Mouse (Mus musculus) C2C12 (cell line): ENCODE results near the gene Zyx.
A peak's percentile ranks its signal among the peaks of the same experiment; 100 is the strongest.

Source experiments
- CEBPB ChIP-seq: IDR thresholded peaks from one replicate; pipeline ENCODE4 v1.6.1; 2011; ENCODE audit warnings: low read depth, mild to moderate bottlenecking, control low read depth, moderate library complexity
- CTCF ChIP-seq: IDR thresholded peaks from one replicate; pipeline ENCODE4 v1.5.1; 2011; ENCODE audit not compliant: control insufficient read depth, insufficient read depth, insufficient read length
- MAX ChIP-seq: IDR thresholded peaks from one replicate; pipeline ENCODE4 v1.6.1; 2011; ENCODE audit warnings: mild to moderate bottlenecking, control low read depth
- MYOD1 ChIP-seq: IDR thresholded peaks from one replicate; pipeline ENCODE4 v1.6.1; 2011; ENCODE audit warnings: low read depth; ENCODE audit not compliant: control insufficient read depth, insufficient read length
- MYOG ChIP-seq: IDR thresholded peaks from one replicate; pipeline ENCODE4 v1.6.1; 2011; ENCODE audit not compliant: control insufficient read depth, insufficient read length; ENCODE audit errors: extremely low read depth
- USF1 ChIP-seq: IDR thresholded peaks from one replicate; pipeline ENCODE4 v1.6.1; 2011; ENCODE audit warnings: low read depth, mild to moderate bottlenecking, control low read depth, moderate library complexity

GRCm38 (mm10) chr6:42325268-42325609, 24.2 kb upstream of the Zyx start:
- peak; percentile 44 for TF ChIP-seq CTCF
- TF ChIP-seq MAX = peak; percentile 28
- no peak for TF ChIP-seq USF1
- TF ChIP-seq CEBPB = no peak
- TF ChIP-seq MYOG = no peak
- no peak for TF ChIP-seq MYOD1
